Mouse (Mus musculus) embryonic facial prominence, embryonic 10.5 days (tissue): ENCODE measurements at regions not wholly inside any gene's neighbourhood (a gene's known extent, or its start where the extent isn't known, plus 50 kb on each side); places are given as distances from the start of the nearest gene placed in this dataset.

Experiments
- DNase-seq: peaks from one replicate; pipeline ENCODE4 v3.0.0-alpha.2; 2017; ENCODE audit warnings: low spot score
- H3K27ac ChIP-seq: fragments of 300-500 bp; sonication (generic); replicated peaks from 2 replicates; pipeline ENCODE4 v1.5.1; 2016; ENCODE audit warnings: mild to moderate bottlenecking
- H3K27me3 ChIP-seq: fragments of 300-500 bp; sonication (generic); replicated peaks from 2 replicates; pipeline ENCODE4 v1.6.1; 2016; ENCODE audit warnings: low read depth, mild to moderate bottlenecking; ENCODE audit not compliant: poor library complexity, severe bottlenecking
- H3K36me3 ChIP-seq: fragments of 300-500 bp; sonication (generic); replicated peaks from 2 replicates; pipeline ENCODE4 v1.6.1; 2016; ENCODE audit warnings: mild to moderate bottlenecking, moderate library complexity
- H3K4me1 ChIP-seq: fragments of 300-500 bp; sonication (generic); 2 replicates; pipeline ENCODE4 v1.6.1; 2016
- H3K4me3 ChIP-seq: fragments of 300-500 bp; sonication (generic); 2 replicates; pipeline ENCODE4 v1.5.1; 2016; ENCODE audit warnings: mild to moderate bottlenecking, moderate library complexity
- H3K9me3 ChIP-seq: fragments of 300-500 bp; sonication (generic); 2 replicates; pipeline ENCODE4 v1.6.1; 2016; ENCODE audit warnings: mild to moderate bottlenecking
- WGBS: fragments of 180-500 bp; shearing (Covaris S2); methylation state at CpG from one replicate; pipeline ENCODE4 v1.1.7; 2016; 5-methylcytosine and 5-hydroxymethylcytosine counted together

- no peak for DNase-seq
- Histone ChIP-seq H3K27me3 (no peaks in the 10 kb centered on the region), H3K4me3 (no peak overlapping the region), H3K4me1 (peaks cover 3% of the 10 kb centered on the region; the same call in 1 of the 2 replicates), H3K9me3 (no peaks in the 10 kb centered on the region), H3K27ac (no peak overlapping the region), H3K36me3 (no peaks in the 10 kb centered on the region)
Observed at GRCm38 (mm10) chr2:81407372-81407771, 645.6 kb upstream of the Zfp804a start.

GRCm38 (mm10) chr2:81411751-81412150 lies 641.3 kb upstream of the Zfp804a start:
- DNase-seq, result peak; percentile 31

GRCm38 (mm10) chr2:81431411-81431810 lies 621.6 kb upstream of the Zfp804a start:
- Histone ChIP-seq H3K4me3 (no peak overlapping the region), H3K36me3 (no peaks in the 10 kb centered on the region), H3K4me1 (no peaks in the 10 kb centered on the region), H3K9me3 (no peaks in the 10 kb centered on the region), H3K27me3 (no peaks in the 10 kb centered on the region), H3K27ac (no peak overlapping the region)
- DNase-seq, result no peak
- 90% methylated on average over 4 of the region's 4 CpGs for WGBS

More at GRCm38 (mm10) chr2:81411751-81412150, 641.3 kb upstream of the Zfp804a start:
- Histone ChIP-seq H3K27me3 (no peaks in the 10 kb centered on the region), H3K9me3 (no peaks in the 10 kb centered on the region), H3K27ac (peak overlapping the region; percentile 37), H3K4me1 (peaks cover 3% of the 10 kb centered on the region; the same call in 1 of the 2 replicates), H3K4me3 (no peak overlapping the region), H3K36me3 (no peaks in the 10 kb centered on the region)
- 35% methylated on average over 3 of the region's 3 CpGs for WGBS

- Histone ChIP-seq H3K4me1 (no peaks in the 10 kb centered on the region), H3K9me3 (no peaks in the 10 kb centered on the region), H3K4me3 (no peak overlapping the region), H3K27me3 (no peaks in the 10 kb centered on the region), H3K36me3 (no peaks in the 10 kb centered on the region), H3K27ac (no peak overlapping the region)
- no peak for DNase-seq
- 88% methylated on average over 11 of the region's 11 CpGs for WGBS
Observed at GRCm38 (mm10) chr2:81439082-81439481, 613.9 kb upstream of the Zfp804a start.

- H3K9me3 ChIP-seq, result no peaks in the 10 kb centered on the region
- H3K27me3 ChIP-seq, result no peaks in the 10 kb centered on the region
- no peaks in the 10 kb centered on the region for H3K4me1 ChIP-seq
- no peaks in the 10 kb centered on the region for H3K36me3 ChIP-seq
- DNase-seq, result no peak
- H3K4me3 ChIP-seq, result no peak overlapping the region
- H3K27ac ChIP-seq, result no peak overlapping the region
Observed at GRCm38 (mm10) chr2:81440929-81441328, 612.1 kb upstream of the Zfp804a start.

- no peaks in the 10 kb centered on the region for H3K9me3 ChIP-seq
- H3K4me3 ChIP-seq, result no peak overlapping the region
- H3K27ac ChIP-seq, result no peak overlapping the region
- DNase-seq, result no peak
- no peaks in the 10 kb centered on the region for H3K27me3 ChIP-seq
- no peaks in the 10 kb centered on the region for H3K4me1 ChIP-seq
- 77% methylated on average over 1 of the region's 1 CpGs for WGBS
- no peaks in the 10 kb centered on the region for H3K36me3 ChIP-seq
Observed at GRCm38 (mm10) chr2:81450514-81450913, 602.5 kb upstream of the Zfp804a start.

GRCm38 (mm10) chr2:81488821-81489220 lies 564.2 kb upstream of the Zfp804a start:
- no peaks in the 10 kb centered on the region for H3K36me3 ChIP-seq
- H3K4me1 ChIP-seq, result no peaks in the 10 kb centered on the region
- no peaks in the 10 kb centered on the region for H3K9me3 ChIP-seq
- no peaks in the 10 kb centered on the region for H3K27me3 ChIP-seq
- no peak overlapping the region for H3K4me3 ChIP-seq
- WGBS, result 48% methylated on average over 2 of the region's 2 CpGs
- no peak overlapping the region for H3K27ac ChIP-seq
- no peak for DNase-seq

GRCm38 (mm10) chr2:81506985-81507384 lies 546.0 kb upstream of the Zfp804a start:
- Histone ChIP-seq H3K4me3 (no peak overlapping the region), H3K9me3 (no peaks in the 10 kb centered on the region), H3K27me3 (no peaks in the 10 kb centered on the region), H3K36me3 (no peaks in the 10 kb centered on the region), H3K4me1 (no peaks in the 10 kb centered on the region), H3K27ac (no peak overlapping the region)
- WGBS, result 93% methylated on average over 1 of the region's 1 CpGs
- DNase-seq, result no peak

GRCm38 (mm10) chr2:81513030-81513579 lies 539.9 kb upstream of the Zfp804a start:
- H3K27ac ChIP-seq, result no peak overlapping the region
- H3K9me3 ChIP-seq, result no peaks in the 10 kb centered on the region
- no peaks in the 10 kb centered on the region for H3K4me1 ChIP-seq
- no peak for DNase-seq
- H3K36me3 ChIP-seq, result no peaks in the 10 kb centered on the region
- no peak overlapping the region for H3K4me3 ChIP-seq
- WGBS, result 91% methylated on average over 4 of the region's 4 CpGs
- H3K27me3 ChIP-seq, result no peaks in the 10 kb centered on the region

GRCm38 (mm10) chr2:81538111-81538510 lies 514.9 kb upstream of the Zfp804a start:
- Histone ChIP-seq H3K27me3 (no peaks in the 10 kb centered on the region), H3K36me3 (no peaks in the 10 kb centered on the region), H3K4me3 (no peak overlapping the region), H3K9me3 (no peaks in the 10 kb centered on the region), H3K27ac (no peak overlapping the region), H3K4me1 (no peaks in the 10 kb centered on the region)
- no peak for DNase-seq
- 76% methylated on average over 2 of the region's 2 CpGs for WGBS

GRCm38 (mm10) chr2:81549158-81549557 lies 503.9 kb upstream of the Zfp804a start:
- Histone ChIP-seq H3K9me3 (no peaks in the 10 kb centered on the region), H3K27me3 (no peaks in the 10 kb centered on the region), H3K4me3 (no peak overlapping the region), H3K27ac (no peak overlapping the region), H3K36me3 (no peaks in the 10 kb centered on the region), H3K4me1 (no peaks in the 10 kb centered on the region)
- no peak for DNase-seq
- 82% methylated on average over 2 of the region's 2 CpGs for WGBS

- H3K36me3 ChIP-seq, result no peaks in the 10 kb centered on the region
- no peaks in the 10 kb centered on the region for H3K9me3 ChIP-seq
- WGBS, result 86% methylated on average over 3 of the region's 3 CpGs
- H3K4me3 ChIP-seq, result no peak overlapping the region
- H3K4me1 ChIP-seq, result no peaks in the 10 kb centered on the region
- H3K27me3 ChIP-seq, result no peaks in the 10 kb centered on the region
- H3K27ac ChIP-seq, result no peak overlapping the region
- DNase-seq, result no peak
Observed at GRCm38 (mm10) chr2:81582111-81582510, 470.9 kb upstream of the Zfp804a start.
